Mouse (Mus musculus) midbrain, embryonic 16.5 days (tissue): ENCODE results near the gene Golga1. TPM values are rescaled to one million over a fixed set of nuclear protein-coding genes. Genes with fewer than 3 reads are reported as not detected.

Experiments used
- ATAC-seq: fragments of 200-750 bp; cut with Nextera tagmentation; 2 replicates; pipeline ENCODE4 v1.8.0; 2017; ENCODE audit warnings: moderate TSS enrichment
- H3K27ac ChIP-seq: fragments of 300-500 bp; sonication (generic); 2 replicates; pipeline ENCODE4 v1.5.1; 2014; ENCODE audit warnings: mild to moderate bottlenecking, low read length, mixed read lengths
- H3K27me3 ChIP-seq: fragments of 300-500 bp; sonication (generic); 2 replicates; pipeline ENCODE4 v1.6.1; 2014; ENCODE audit warnings: low read depth, low read length, mixed read lengths; ENCODE audit not compliant: control insufficient read depth, insufficient read depth
- H3K36me3 ChIP-seq: fragments of 300-500 bp; sonication (generic); 2 replicates; pipeline ENCODE4 v1.6.1; 2014; ENCODE audit warnings: mild to moderate bottlenecking, low read length, moderate library complexity, mixed read lengths; ENCODE audit not compliant: control insufficient read depth, insufficient read depth
- H3K4me1 ChIP-seq: fragments of 300-500 bp; sonication (generic); 2 replicates; pipeline ENCODE4 v1.6.1; 2014; ENCODE audit warnings: mild to moderate bottlenecking, low read length, mixed read lengths; ENCODE audit not compliant: control insufficient read depth, insufficient read depth
- H3K4me2 ChIP-seq: fragments of 300-500 bp; sonication (generic); 2 replicates; pipeline ENCODE4 v1.6.1; 2014; ENCODE audit warnings: mild to moderate bottlenecking, low read length, mixed read lengths
- H3K4me3 ChIP-seq: fragments of 300-500 bp; sonication (generic); 2 replicates; pipeline ENCODE4 v1.5.1; 2014; ENCODE audit warnings: low read depth, mild to moderate bottlenecking, low read length, moderate library complexity, mixed read lengths
- H3K9ac ChIP-seq: fragments of 300-500 bp; sonication (generic); 2 replicates; pipeline ENCODE4 v1.6.1; 2014; ENCODE audit warnings: low read depth, low read length, mixed read lengths
- H3K9me3 ChIP-seq: fragments of 300-500 bp; sonication (generic); replicated peaks from 2 replicates; pipeline ENCODE4 v1.6.1; 2014; ENCODE audit warnings: mild to moderate bottlenecking, low read length, mixed read lengths; ENCODE audit not compliant: control insufficient read depth, poor library complexity, severe bottlenecking
- WGBS: fragments of 180-500 bp; shearing (Covaris S2); extraction: QIAGEN DNeasy Blood & Tissue Kit; methylation state at CpG from one replicate; pipeline ENCODE4 v1.1.7; 2014; 5-methylcytosine and 5-hydroxymethylcytosine counted together
- polyA plus RNA-seq: library from polyadenylated mRNA; unstranded; fragments of >200 nt; fragmentation: Nextera tagmentation; extraction: Ambion mirVana; gene quantifications from 2 replicates; pipeline ENCODE4 v1.2.1, GENCODE M21; 2015

The Golga1 gene
- polyA plus RNA-seq, 1 experiment from 2014 or later, result 37.5 TPM

- Histone ChIP-seq H3K4me3 (no peak overlapping the region), H3K4me2 (no peak overlapping the region), H3K27ac (no peak overlapping the region), H3K9ac (no peak overlapping the region), H3K27me3 (no peaks in the 10 kb centered on the region), H3K4me1 (no peaks in the 10 kb centered on the region), H3K36me3 (no peaks in the 10 kb centered on the region), H3K9me3 (no peaks in the 10 kb centered on the region)
- 92% methylated on average over 2 of the region's 2 CpGs for WGBS
- no peak for ATAC-seq
These were observed 76.4 kb downstream of the Golga1 start for GRCm38 (mm10) chr2:38988929-38989328.

GRCm38 (mm10) chr2:38987803-38988510 lies 77.4 kb downstream of the Golga1 start:
- Histone ChIP-seq H3K9ac (no peak overlapping the region), H3K27ac (no peak overlapping the region), H3K4me3 (no peak overlapping the region), H3K4me2 (no peak overlapping the region), H3K9me3 (no peaks in the 10 kb centered on the region), H3K4me1 (no peaks in the 10 kb centered on the region), H3K27me3 (no peaks in the 10 kb centered on the region), H3K36me3 (no peaks in the 10 kb centered on the region)
- ATAC-seq, result no peak
- WGBS, result 90% methylated on average over 6 of the region's 6 CpGs

- Histone ChIP-seq H3K36me3 (no peaks in the 10 kb centered on the region), H3K9ac (no peak overlapping the region), H3K27me3 (no peaks in the 10 kb centered on the region), H3K4me1 (no peaks in the 10 kb centered on the region), H3K9me3 (no peaks in the 10 kb centered on the region), H3K4me2 (no peak overlapping the region), H3K27ac (no peak overlapping the region), H3K4me3 (no peak overlapping the region)
- WGBS, result 65% methylated on average over 1 of the region's 1 CpGs
- ATAC-seq, result no peak
These were observed 78.0 kb downstream of the Golga1 start for GRCm38 (mm10) chr2:38987371-38987770.

GRCm38 (mm10) chr2:38986580-38986979 lies 78.8 kb downstream of the Golga1 start:
- Histone ChIP-seq H3K27me3 (no peaks in the 10 kb centered on the region), H3K4me3 (no peak overlapping the region), H3K27ac (no peak overlapping the region), H3K9ac (no peak overlapping the region), H3K9me3 (no peaks in the 10 kb centered on the region), H3K4me2 (no peak overlapping the region), H3K36me3 (no peaks in the 10 kb centered on the region), H3K4me1 (no peaks in the 10 kb centered on the region)
- no peak for ATAC-seq
- WGBS, result 90% methylated on average over 3 of the region's 3 CpGs

- ATAC-seq, result no peak
- Histone ChIP-seq H3K9me3 (no peaks in the 10 kb centered on the region), H3K4me1 (no peaks in the 10 kb centered on the region), H3K4me2 (no peak overlapping the region), H3K4me3 (no peak overlapping the region), H3K27ac (no peak overlapping the region), H3K27me3 (no peaks in the 10 kb centered on the region), H3K9ac (no peak overlapping the region), H3K36me3 (no peaks in the 10 kb centered on the region)
- 98% methylated on average over 2 of the region's 2 CpGs for WGBS
These were observed 81.9 kb downstream of the Golga1 start for GRCm38 (mm10) chr2:38983456-38983855.

GRCm38 (mm10) chr2:38977837-38978236 lies 87.5 kb downstream of the Golga1 start:
- no peak overlapping the region for H3K9ac ChIP-seq
- ATAC-seq, result no peak
- no peaks in the 10 kb centered on the region for H3K9me3 ChIP-seq
- no peaks in the 10 kb centered on the region for H3K27me3 ChIP-seq
- no peak overlapping the region for H3K27ac ChIP-seq
- 69% methylated on average over 4 of the region's 4 CpGs for WGBS
- H3K4me1 ChIP-seq, result no peaks in the 10 kb centered on the region
- H3K4me3 ChIP-seq, result no peak overlapping the region
- H3K4me2 ChIP-seq, result no peak overlapping the region
- no peaks in the 10 kb centered on the region for H3K36me3 ChIP-seq

- no peak overlapping the region for H3K27ac ChIP-seq
- H3K36me3 ChIP-seq, result no peaks in the 10 kb centered on the region
- H3K4me1 ChIP-seq, result no peaks in the 10 kb centered on the region
- WGBS, result 82% methylated on average over 20 of the region's 21 CpGs
- H3K9ac ChIP-seq, result no peak overlapping the region
- H3K9me3 ChIP-seq, result no peaks in the 10 kb centered on the region
- H3K4me3 ChIP-seq, result no peak overlapping the region
- no peaks in the 10 kb centered on the region for H3K27me3 ChIP-seq
- ATAC-seq, result no peak
- H3K4me2 ChIP-seq, result no peak overlapping the region
These were observed 89.2 kb downstream of the Golga1 start for GRCm38 (mm10) chr2:38975941-38976805.

GRCm38 (mm10) chr2:38975181-38975580 lies 90.2 kb downstream of the Golga1 start:
- Histone ChIP-seq H3K4me1 (no peaks in the 10 kb centered on the region), H3K36me3 (no peaks in the 10 kb centered on the region), H3K27ac (no peak overlapping the region), H3K4me3 (no peak overlapping the region), H3K9me3 (no peaks in the 10 kb centered on the region), H3K4me2 (no peak overlapping the region), H3K9ac (no peak overlapping the region), H3K27me3 (no peaks in the 10 kb centered on the region)
- WGBS, result 94% methylated on average over 3 of the region's 3 CpGs
- no peak for ATAC-seq

- H3K36me3 ChIP-seq, result no peaks in the 10 kb centered on the region
- H3K4me3 ChIP-seq, result no peak overlapping the region
- no peaks in the 10 kb centered on the region for H3K27me3 ChIP-seq
- H3K4me1 ChIP-seq, result no peaks in the 10 kb centered on the region
- H3K27ac ChIP-seq, result no peak overlapping the region
- 46% methylated on average over 2 of the region's 2 CpGs for WGBS
- H3K9ac ChIP-seq, result no peak overlapping the region
- ATAC-seq, result no peak
- no peaks in the 10 kb centered on the region for H3K9me3 ChIP-seq
- H3K4me2 ChIP-seq, result no peak overlapping the region
These were observed 91.2 kb downstream of the Golga1 start for GRCm38 (mm10) chr2:38974171-38974570.
